Mouse (Mus musculus) bone marrow macrophage, adult 2 months (primary cell): ENCODE measurements around the gene 4930564D02Rik.

ENCODE experiments used
- CTCF ChIP-seq: IDR thresholded peaks from 2 replicates; pipeline ENCODE4 v1.5.1; 2012; ENCODE audit warnings: low read depth, mild to moderate bottlenecking, low read length, moderate library complexity
- POLR2A ChIP-seq: IDR thresholded peaks from 2 replicates; pipeline ENCODE4 v1.6.1; 2012; ENCODE audit warnings: mild to moderate bottlenecking, low read depth, low read length, borderline replicate concordance

DNA sequence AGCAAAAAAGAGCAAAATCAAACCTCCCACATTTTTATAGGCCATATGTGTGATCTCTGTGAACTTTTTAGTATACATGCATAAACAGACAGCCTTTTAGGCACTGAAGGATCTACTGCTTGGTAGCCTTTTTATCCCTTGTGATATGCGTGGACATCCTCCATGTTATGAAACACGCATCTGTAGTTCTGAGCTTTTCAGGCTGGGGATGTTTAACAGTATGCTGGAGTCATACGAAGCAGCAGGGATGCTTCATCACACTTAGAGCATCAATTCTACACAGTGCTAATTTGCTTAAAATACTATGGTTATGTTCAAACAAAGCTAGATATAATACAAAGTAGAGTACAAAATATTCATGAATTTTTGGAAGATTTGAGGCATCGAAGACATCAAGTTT is 39.2 kb downstream of the 4930564D02Rik start:
- TF ChIP-seq POLR2A (no peak), CTCF (no peak)
